Mouse (Mus musculus) forebrain, embryonic 14.5 days (tissue): ENCODE measurements around the gene Gm2a. TPM values are rescaled to one million over a fixed set of nuclear protein-coding genes. Genes with fewer than 3 reads are reported as not detected.
A peak's percentile ranks its signal among the peaks of the same experiment; 100 is the strongest.

ENCODE experiments used
- ATAC-seq: fragments of 200-750 bp; cut with Nextera tagmentation; 2 replicates; pipeline ENCODE4 v1.8.0; 2017; ENCODE audit warnings: mild to moderate bottlenecking, moderate library complexity
- DNase-seq: peaks from one replicate; pipeline ENCODE4 v3.0.0-alpha.2; 2015; ENCODE audit warnings: low spot score
- H3K27ac ChIP-seq: fragments of 300-500 bp; sonication (generic); 2 replicates; pipeline ENCODE4 v1.5.1; 2014; ENCODE audit warnings: low read depth, mild to moderate bottlenecking, control low read depth, low read length, moderate library complexity
- H3K27me3 ChIP-seq: fragments of 300-500 bp; sonication (generic); replicated peaks from 2 replicates; pipeline ENCODE4 v1.6.1; 2014; ENCODE audit warnings: low read length, control low read depth, mixed read lengths; ENCODE audit not compliant: control insufficient read depth, insufficient read depth
- H3K36me3 ChIP-seq: fragments of 300-500 bp; sonication (generic); 2 replicates; pipeline ENCODE4 v1.6.1; 2014; ENCODE audit warnings: low read length, control low read depth; ENCODE audit not compliant: control insufficient read depth, insufficient read depth
- H3K4me1 ChIP-seq: fragments of 300-500 bp; sonication (generic); 2 replicates; pipeline ENCODE4 v1.6.1; 2014; ENCODE audit warnings: antibody characterized with exemption, low read length, control low read depth; ENCODE audit not compliant: control insufficient read depth, insufficient read depth
- H3K4me2 ChIP-seq: fragments of 300-500 bp; sonication (generic); 2 replicates; pipeline ENCODE4 v1.6.1; 2014; ENCODE audit warnings: mild to moderate bottlenecking, control low read depth, low read length
- H3K4me3 ChIP-seq: fragments of 300-500 bp; sonication (generic); 2 replicates; pipeline ENCODE4 v1.5.1; 2014; ENCODE audit warnings: low read depth, low read length, control low read depth
- H3K9ac ChIP-seq: fragments of 300-500 bp; sonication (generic); 2 replicates; pipeline ENCODE4 v1.6.1; 2014; ENCODE audit warnings: mild to moderate bottlenecking, low read length, control low read depth, moderate library complexity
- H3K9me3 ChIP-seq: fragments of 300-500 bp; sonication (generic); replicated peaks from 2 replicates; pipeline ENCODE4 v1.6.1; 2016; ENCODE audit warnings: low read length, control low read depth, mixed read lengths; ENCODE audit not compliant: control insufficient read depth
- WGBS: fragments of 180-500 bp; shearing (Covaris S2); extraction: QIAGEN DNeasy Blood & Tissue Kit; methylation state at CpG from one replicate; pipeline ENCODE4 v1.1.7; 2014; 5-methylcytosine and 5-hydroxymethylcytosine counted together
- polyA plus RNA-seq: library from polyadenylated mRNA; unstranded; fragments of >200 nt; fragmentation: Nextera tagmentation; extraction: Ambion mirVana; gene quantifications from 2 replicates; pipeline ENCODE4 v1.2.1, GENCODE M21; 2014

The Gm2a gene
- polyA plus RNA-seq, 1 experiment from 2014 or later, result 22.8 TPM

- H3K4me2 ChIP-seq, result no peak overlapping the region
- no peak overlapping the region for H3K4me3 ChIP-seq
- H3K27me3 ChIP-seq, result no peaks in the 10 kb centered on the region
- no peaks in the 10 kb centered on the region for H3K9me3 ChIP-seq
- WGBS, result 58% methylated on average over 6 of the region's 6 CpGs
- ATAC-seq (no peak), DNase-seq (no peak)
- no peaks in the 10 kb centered on the region for H3K4me1 ChIP-seq
- no peak overlapping the region for H3K27ac ChIP-seq
- H3K9ac ChIP-seq, result no peak overlapping the region
- H3K36me3 ChIP-seq, result no peaks in the 10 kb centered on the region
Observed at GRCm38 (mm10) chr11:55147423-55147822, 49.5 kb downstream of the Gm2a start.

DNA sequence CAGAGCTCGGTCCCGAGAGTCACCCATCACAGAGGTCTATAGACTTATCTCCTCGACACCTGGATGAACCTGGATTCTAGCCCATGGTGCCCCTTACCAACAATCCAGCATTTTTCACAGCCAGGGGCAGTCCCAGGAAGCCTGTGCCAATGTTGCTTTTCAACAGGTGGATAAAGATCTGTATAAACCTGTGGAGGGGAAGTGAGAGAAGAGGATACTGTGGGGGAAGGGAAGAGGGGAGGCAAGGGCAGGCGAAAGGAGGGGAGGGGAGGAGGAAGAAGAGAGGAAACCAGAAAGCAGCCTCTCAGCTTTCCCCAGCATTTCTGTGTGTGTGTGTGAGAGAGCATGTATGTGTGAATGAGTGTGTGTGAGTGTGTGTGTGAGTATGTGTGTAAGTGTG lies 50.5 kb downstream of the Gm2a start:
- WGBS, result 84% methylated on average over 4 of the region's 4 CpGs
- Histone ChIP-seq H3K36me3 (no peaks in the 10 kb centered on the region), H3K4me2 (no peak overlapping the region), H3K27me3 (no peaks in the 10 kb centered on the region), H3K4me3 (no peak overlapping the region), H3K9me3 (no peaks in the 10 kb centered on the region), H3K27ac (no peak overlapping the region), H3K4me1 (no peaks in the 10 kb centered on the region), H3K9ac (no peak overlapping the region)
- no peak for DNase-seq
- no peak for ATAC-seq

DNA sequence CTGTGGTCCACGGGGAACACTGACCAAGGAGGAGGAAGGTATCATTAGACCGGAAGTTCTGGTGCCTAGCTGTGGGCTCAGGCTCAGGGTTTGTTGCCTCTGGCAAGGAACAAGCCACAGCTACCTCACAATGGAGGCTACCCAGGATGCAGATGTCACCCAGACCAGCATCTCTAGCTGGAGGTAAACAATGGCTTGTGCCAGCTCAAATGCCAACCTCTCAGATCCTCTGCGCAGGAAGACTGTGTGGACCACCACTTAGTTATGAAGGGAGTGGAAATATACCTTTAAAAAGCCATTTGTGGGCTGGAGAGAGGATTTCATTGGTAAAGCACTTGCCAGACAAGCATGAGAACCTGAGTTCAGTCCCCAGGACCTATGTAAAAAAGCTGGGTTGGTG lies 53.7 kb downstream of the Gm2a start, which contains the start of gene Slc36a3:
Gene Slc36a3, minus strand, starts transcription at position 101 of the 400 bp plus-strand sequence.
- Histone ChIP-seq H3K4me2 (no peak within 1 kb of the TSS), H3K27ac (no peak within 1 kb of the TSS), H3K9ac (no peak within 1 kb of the TSS), H3K9me3 (no peaks in the 10 kb centered on the region), H3K36me3 (no peaks in the 10 kb centered on the region), H3K4me1 (no peaks in the 10 kb centered on the region), H3K27me3 (no peaks in the 10 kb centered on the region), H3K4me3 (no peak within 1 kb of the TSS)
- WGBS, result 76% methylated on average over 3 of the region's 3 CpGs
- DNase-seq (no peak), ATAC-seq (no peak)

DNA sequence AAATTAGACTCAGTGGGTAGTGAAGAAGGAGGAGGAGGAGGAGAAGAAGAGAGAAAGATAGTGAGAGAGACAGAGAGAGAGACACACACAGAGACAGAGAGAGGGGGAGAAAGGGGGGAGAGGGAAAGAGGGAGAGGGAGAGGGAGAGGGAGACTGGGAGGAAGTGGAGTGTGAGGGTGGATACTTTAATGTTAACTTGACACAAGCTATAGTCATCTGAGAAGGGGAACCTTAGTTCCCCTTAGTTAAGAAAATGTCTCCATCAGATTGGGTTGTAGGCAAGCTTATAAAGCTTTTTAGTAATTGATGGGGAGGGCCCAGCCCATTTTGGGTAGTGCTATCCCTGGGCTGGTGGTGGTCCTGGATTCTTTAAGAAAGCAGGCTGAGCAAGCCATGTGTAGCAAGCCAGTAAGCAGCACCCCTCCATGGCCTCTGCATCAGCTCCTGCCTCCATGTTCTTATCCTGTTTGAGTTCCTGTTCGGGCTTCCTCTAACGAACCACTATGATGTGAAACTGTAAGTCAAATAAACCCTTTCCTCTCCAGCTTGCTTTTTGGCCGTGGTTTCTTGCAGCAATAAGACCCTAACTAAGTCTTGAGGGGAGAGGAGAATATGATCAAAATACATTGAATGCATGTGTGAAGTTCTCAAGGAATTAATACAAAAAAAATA lies 56.6 kb downstream of the Gm2a start:
- no peak overlapping the region for H3K9ac ChIP-seq
- WGBS, result 56% methylated on average over 3 of the region's 3 CpGs
- DNase-seq (no peak), ATAC-seq (no peak)
- no peak overlapping the region for H3K4me3 ChIP-seq
- H3K27ac ChIP-seq, result no peak overlapping the region
- no peaks in the 10 kb centered on the region for H3K4me1 ChIP-seq
- no peaks in the 10 kb centered on the region for H3K9me3 ChIP-seq
- H3K27me3 ChIP-seq, result no peaks in the 10 kb centered on the region
- H3K4me2 ChIP-seq, result no peak overlapping the region
- no peaks in the 10 kb centered on the region for H3K36me3 ChIP-seq

DNA sequence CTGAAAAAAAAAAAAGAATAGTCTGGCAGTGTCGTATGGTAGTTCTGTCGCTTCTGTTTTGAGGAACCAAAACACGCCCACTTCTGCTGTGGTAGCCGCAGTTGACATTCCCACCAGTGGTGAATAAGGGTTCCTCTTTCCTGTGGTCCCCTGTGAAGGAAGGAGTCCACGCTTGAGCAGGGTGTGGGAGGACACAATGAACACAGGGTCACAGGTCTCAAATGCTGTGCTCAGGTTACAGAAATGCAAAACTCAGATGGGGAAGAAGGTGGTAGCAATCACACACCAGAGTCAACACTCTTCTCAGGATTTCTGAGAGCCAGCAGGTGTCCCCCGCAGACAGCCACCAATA lies 57.1 kb downstream of the Gm2a start:
- no peak overlapping the region for H3K4me2 ChIP-seq
- ATAC-seq (no peak), DNase-seq (no peak)
- H3K9me3 ChIP-seq, result no peaks in the 10 kb centered on the region
- no peaks in the 10 kb centered on the region for H3K4me1 ChIP-seq
- 83% methylated on average over 6 of the region's 6 CpGs for WGBS
- no peak overlapping the region for H3K27ac ChIP-seq
- no peaks in the 10 kb centered on the region for H3K27me3 ChIP-seq
- H3K9ac ChIP-seq, result no peak overlapping the region
- no peak overlapping the region for H3K4me3 ChIP-seq
- H3K36me3 ChIP-seq, result no peaks in the 10 kb centered on the region

GRCm38 (mm10) chr11:55158785-55159359 lies 61.0 kb downstream of the Gm2a start:
- Histone ChIP-seq H3K4me1 (no peaks in the 10 kb centered on the region), H3K9ac (no peak overlapping the region), H3K4me3 (no peak overlapping the region), H3K9me3 (no peaks in the 10 kb centered on the region), H3K27ac (no peak overlapping the region), H3K27me3 (no peaks in the 10 kb centered on the region), H3K4me2 (no peak overlapping the region), H3K36me3 (no peaks in the 10 kb centered on the region)
- ATAC-seq (no peak), DNase-seq (peak; percentile 74)
- WGBS, result 56% methylated on average over 13 of the region's 13 CpGs

Other genes starting within 250 kb of the Gm2a start
- 11.4 and 13.2 TPM in 2 replicates for gene Lyrm7, start 237.2 kb upstream of the Gm2a start, polyA plus RNA-seq
- gene Hint1, start 231.7 kb upstream of the Gm2a start, polyA plus RNA-seq, result 757 and 875 TPM in 2 replicates
- gene Gpx3, start 195.7 kb upstream of the Gm2a start, polyA plus RNA-seq, result 19.4 and 24.4 TPM in 2 replicates
- 8.1 and 9.6 TPM in 2 replicates for gene Tnip1, start 135.2 kb upstream of the Gm2a start, polyA plus RNA-seq
- 41.6 and 48.5 TPM in 2 replicates for gene Anxa6, start 64.7 kb upstream of the Gm2a start, polyA plus RNA-seq
- gene Ccdc69, start 20.0 kb upstream of the Gm2a start, polyA plus RNA-seq, result 0.20 and 0.56 TPM in 2 replicates
- gene Slc36a3, start 53.6 kb downstream of the Gm2a start, polyA plus RNA-seq, result not detected in 2 replicates
- gene Slc36a2, start 87.0 kb downstream of the Gm2a start, polyA plus RNA-seq, result 0.15 and 0.27 TPM in 2 replicates
- 1.8 and 3.2 TPM in 2 replicates for gene Slc36a1, start 106.2 kb downstream of the Gm2a start, polyA plus RNA-seq
- gene Fat2, start 238.4 kb downstream of the Gm2a start, polyA plus RNA-seq, result 0.03 and 0.05 TPM in 2 replicates